Mouse (Mus musculus): ENCODE results near the gene Gstcd. TPM values are rescaled to one million over a fixed set of nuclear protein-coding genes. Genes with fewer than 3 reads are reported as not detected.

The Gstcd gene
- total and polyA plus RNA-seq, 2 experiments: 1.2 to 2.1 TPM

DNA sequence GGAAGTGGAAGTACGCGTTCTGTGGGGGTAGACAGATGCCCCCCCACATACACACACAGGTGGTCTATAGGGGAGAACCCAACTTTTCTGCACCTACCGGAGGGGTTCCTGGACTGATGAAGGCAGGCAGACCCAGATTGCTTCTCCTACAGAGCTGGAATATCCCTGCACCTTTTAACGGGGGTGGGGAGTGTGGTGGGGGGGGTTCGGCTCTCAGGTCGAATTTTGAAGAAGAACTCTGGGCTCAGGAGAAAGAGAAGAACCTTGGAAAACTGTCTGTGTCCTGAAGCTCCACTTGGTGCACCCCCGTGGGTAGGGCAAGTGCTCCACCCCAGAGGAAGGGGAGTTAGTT is 141.3 kb downstream of the Gstcd start:
- H3K36me3 ChIP-seq (ENCODE audit: control insufficient read depth, insufficient read depth, low read length): no peaks in the 10 kb centered on the region
- H3K27me3 ChIP-seq (ENCODE audit: control insufficient read depth, insufficient read depth, low read length): peaks cover 16% of the 10 kb centered on the region
- no peak for TF ChIP-seq POLR2A (IDR thresholded peaks at IDR 0.05; ENCODE audit: extremely low read depth, insufficient read depth, low read length)
- 17% methylated on average over 7 of the region's 7 CpGs for WGBS
- H3K4me1 ChIP-seq (ENCODE audit: control insufficient read depth, insufficient read depth, low read length): peaks cover 7% of the 10 kb centered on the region; the same call in 1 of the 2 replicates
- H3K4me3 ChIP-seq (ENCODE audit: insufficient read depth, low read depth, low read length): peak overlapping the region; percentile 48; the same call in 1 of the 2 replicates
- DNase-seq (ENCODE audit: extremely low read depth, low read depth, low spot score): no peak
- H3K9ac ChIP-seq (ENCODE audit: low read depth, low read length): no peak overlapping the region
- H3K79me2 ChIP-seq (ENCODE audit: control insufficient read depth, insufficient read depth, low read length): no peaks in the 10 kb centered on the region
- no peak overlapping the region for H3K27ac ChIP-seq (replicated peaks; ENCODE audit: insufficient read depth, low read depth, low read length)

GRCm38 (mm10) chr3:132949791-132950528 is 141.9 kb downstream of the Gstcd start, which contains the start of gene Npnt:
Gene Npnt (minus strand): TSS chr3:132950291.
- peak; percentile 29 for DNase-seq (ENCODE audit: extremely low read depth, low read depth, low spot score)
- Histone ChIP-seq H3K27ac (replicated peaks; ENCODE audit: insufficient read depth, low read depth, low read length) (no peak within 1 kb of the TSS), H3K27me3 (ENCODE audit: control insufficient read depth, insufficient read depth, low read length) (peaks cover 16% of the 10 kb centered on the region), H3K9ac (ENCODE audit: low read depth, low read length) (peak within 1 kb of the TSS; percentile 46), H3K36me3 (ENCODE audit: control insufficient read depth, insufficient read depth, low read length) (no peaks in the 10 kb centered on the region), H3K4me1 (ENCODE audit: control insufficient read depth, insufficient read depth, low read length) (peaks cover 7% of the 10 kb centered on the region; the same call in 1 of the 2 replicates), H3K4me3 (ENCODE audit: insufficient read depth, low read depth, low read length) (peak within 1 kb of the TSS; percentile 48), H3K79me2 (ENCODE audit: control insufficient read depth, insufficient read depth, low read length) (no peaks in the 10 kb centered on the region)
- TF ChIP-seq CTCF (IDR thresholded peaks at IDR 0.05; ENCODE audit: low read depth, low read length) (peak; percentile 18; the same call in 1 of the 2 replicates), POLR2A (IDR thresholded peaks at IDR 0.05; ENCODE audit: extremely low read depth, insufficient read depth, low read length) (no peak)
- WGBS: under 1% methylated on average over 79 of the region's 82 CpGs

DNA sequence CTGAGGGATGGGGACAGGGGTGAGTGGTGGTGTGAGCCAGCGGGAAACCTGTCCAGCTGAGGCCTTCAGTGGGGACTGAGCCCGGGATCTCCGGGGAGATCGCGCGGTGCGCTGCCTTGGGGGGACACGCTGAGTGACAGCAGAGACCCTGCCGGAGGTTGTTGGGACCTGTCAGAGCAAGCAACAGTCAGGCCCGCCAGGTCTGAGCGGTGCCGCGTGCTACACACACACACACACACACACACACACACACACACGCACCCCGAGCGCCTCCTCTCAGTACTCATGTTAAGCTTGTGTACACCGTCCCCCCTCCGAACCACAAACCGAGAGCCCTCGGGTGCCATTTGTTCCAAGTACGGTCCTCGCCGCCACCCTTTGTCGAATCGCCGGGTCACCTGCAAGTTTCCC is 142.4 kb downstream of the Gstcd start:
- Histone ChIP-seq H3K36me3 (ENCODE audit: control insufficient read depth, insufficient read depth, low read length) (no peaks in the 10 kb centered on the region), H3K27ac (replicated peaks; ENCODE audit: insufficient read depth, low read depth, low read length) (no peak overlapping the region)

GRCm38 (mm10) chr3:132948298-132948795 is 143.5 kb downstream of the Gstcd start:
- Histone ChIP-seq H3K4me3 (ENCODE audit: insufficient read depth, low read depth, low read length) (no peak overlapping the region), H3K9ac (ENCODE audit: low read depth, low read length) (no peak overlapping the region), H3K27me3 (ENCODE audit: control insufficient read depth, insufficient read depth, low read length) (peaks cover 16% of the 10 kb centered on the region), H3K36me3 (ENCODE audit: control insufficient read depth, insufficient read depth, low read length) (no peaks in the 10 kb centered on the region), H3K79me2 (ENCODE audit: control insufficient read depth, insufficient read depth, low read length) (no peaks in the 10 kb centered on the region), H3K4me1 (ENCODE audit: control insufficient read depth, insufficient read depth, low read length) (peaks cover 7% of the 10 kb centered on the region; the same call in 1 of the 2 replicates), H3K27ac (replicated peaks; ENCODE audit: insufficient read depth, low read depth, low read length) (no peak overlapping the region)
- DNase-seq (ENCODE audit: extremely low read depth, low read depth, low spot score): no peak
- 73% methylated on average over 7 of the region's 7 CpGs for WGBS
- TF ChIP-seq CTCF (IDR thresholded peaks at IDR 0.05; ENCODE audit: low read depth, low read length): no peak
- no peak for TF ChIP-seq POLR2A (IDR thresholded peaks at IDR 0.05; ENCODE audit: extremely low read depth, insufficient read depth, low read length)

More for the DNA sequence above, 142.4 kb downstream of the Gstcd start:
- peak overlapping the region; percentile 48 for H3K4me3 ChIP-seq (ENCODE audit: insufficient read depth, low read depth, low read length)
- TF ChIP-seq CTCF (IDR thresholded peaks at IDR 0.05; ENCODE audit: low read depth, low read length): no peak
- no peak for TF ChIP-seq POLR2A (IDR thresholded peaks at IDR 0.05; ENCODE audit: extremely low read depth, insufficient read depth, low read length)
- DNase-seq (ENCODE audit: extremely low read depth, low read depth, low spot score): peak; percentile 2
- no peaks in the 10 kb centered on the region for H3K79me2 ChIP-seq (ENCODE audit: control insufficient read depth, insufficient read depth, low read length)
- 2% methylated on average over 26 of the region's 26 CpGs for WGBS
- peaks cover 7% of the 10 kb centered on the region; the same call in 1 of the 2 replicates for H3K4me1 ChIP-seq (ENCODE audit: control insufficient read depth, insufficient read depth, low read length)
- peak overlapping the region; percentile 46 for H3K9ac ChIP-seq (ENCODE audit: low read depth, low read length)
- peaks cover 16% of the 10 kb centered on the region for H3K27me3 ChIP-seq (ENCODE audit: control insufficient read depth, insufficient read depth, low read length)

DNA sequence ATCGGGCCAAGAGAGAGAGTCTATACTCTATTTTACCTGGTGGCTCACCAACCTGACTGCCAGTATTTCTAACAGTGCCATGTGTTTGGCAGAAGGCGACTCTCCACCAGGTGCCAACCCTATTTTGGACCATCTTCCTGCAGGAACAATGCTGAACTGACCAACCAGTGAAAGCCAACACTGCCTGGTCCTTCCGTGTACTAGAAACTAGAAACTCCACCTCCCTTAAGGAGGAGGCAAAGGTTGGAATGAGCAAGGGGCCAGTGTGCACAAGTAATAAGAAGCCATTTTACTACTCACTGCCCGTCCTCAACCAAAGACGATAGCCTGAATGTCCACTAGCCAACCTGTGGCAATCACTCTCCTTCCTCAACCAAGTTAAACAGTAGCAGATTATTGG is 145.7 kb downstream of the Gstcd start:
- 95% methylated on average over 5 of the region's 5 CpGs for WGBS
- H3K36me3 ChIP-seq (ENCODE audit: control insufficient read depth, insufficient read depth, low read length): no peaks in the 10 kb centered on the region
- no peak for TF ChIP-seq POLR2A (IDR thresholded peaks at IDR 0.05; ENCODE audit: extremely low read depth, insufficient read depth, low read length)
- no peak overlapping the region for H3K27ac ChIP-seq (replicated peaks; ENCODE audit: insufficient read depth, low read depth, low read length)
- H3K9ac ChIP-seq (ENCODE audit: low read depth, low read length): no peak overlapping the region
- peaks cover 16% of the 10 kb centered on the region for H3K27me3 ChIP-seq (ENCODE audit: control insufficient read depth, insufficient read depth, low read length)
- no peak for DNase-seq (ENCODE audit: extremely low read depth, low read depth, low spot score)
- no peak overlapping the region for H3K4me3 ChIP-seq (ENCODE audit: insufficient read depth, low read depth, low read length)
- H3K4me1 ChIP-seq (ENCODE audit: control insufficient read depth, insufficient read depth, low read length): peaks cover 7% of the 10 kb centered on the region; the same call in 1 of the 2 replicates
- H3K79me2 ChIP-seq (ENCODE audit: control insufficient read depth, insufficient read depth, low read length): no peaks in the 10 kb centered on the region

- no peak for TF ChIP-seq CTCF (IDR thresholded peaks at IDR 0.05; ENCODE audit: low read depth, low read length)
- no peak for TF ChIP-seq POLR2A (IDR thresholded peaks at IDR 0.05; ENCODE audit: extremely low read depth, insufficient read depth, low read length)
- Histone ChIP-seq H3K27ac (replicated peaks; ENCODE audit: insufficient read depth, low read depth, low read length) (no peak overlapping the region), H3K4me1 (ENCODE audit: control insufficient read depth, insufficient read depth, low read length) (peaks cover 7% of the 10 kb centered on the region; the same call in 1 of the 2 replicates), H3K4me3 (ENCODE audit: insufficient read depth, low read depth, low read length) (no peak overlapping the region), H3K9ac (ENCODE audit: low read depth, low read length) (no peak overlapping the region), H3K79me2 (ENCODE audit: control insufficient read depth, insufficient read depth, low read length) (no peaks in the 10 kb centered on the region), H3K36me3 (ENCODE audit: control insufficient read depth, insufficient read depth, low read length) (no peaks in the 10 kb centered on the region), H3K27me3 (ENCODE audit: control insufficient read depth, insufficient read depth, low read length) (peaks cover 16% of the 10 kb centered on the region)
- 76% methylated on average over 7 of the region's 7 CpGs for WGBS
- no peak for DNase-seq (ENCODE audit: extremely low read depth, low read depth, low spot score)
These were observed 146.2 kb downstream of the Gstcd start for GRCm38 (mm10) chr3:132945669-132946068.

Measured in liver, adult 2 months (tissue).